Mouse (Mus musculus): ENCODE results near the gene Sept4. TPM values are rescaled to one million over a fixed set of nuclear protein-coding genes. Genes with fewer than 3 reads are reported as not detected.

The Sept4 gene
- total RNA-seq (2014; rRNA removed; ENCODE audit: low replicate concordance) (13.9 and 20.6 TPM in 2 replicates), polyA plus RNA-seq (2015; fragmentation: Nextera tagmentation; extraction: Ambion mirVana) (47.8 and 49.1 TPM in 2 replicates)

GRCm38 (mm10) chr11:87568255-87568953 lies at the start of gene Sept4:
TSS of gene Sept4 (plus strand) at chr11:87568903.
- H3K4me2 ChIP-seq (ENCODE audit: low read depth, low read length), result no peak within 1 kb of the TSS
- H3K9ac ChIP-seq (replicated peaks; ENCODE audit: low read depth, low read length), result no peak within 1 kb of the TSS
- no peaks in the 10 kb centered on the region for H3K27me3 ChIP-seq (ENCODE audit: control insufficient read depth, insufficient read depth, low read length)
- ATAC-seq (ENCODE audit: insufficient read depth, low read depth) (no peak), DNase-seq (ENCODE audit: low spot score) (no peak)
- H3K9me3 ChIP-seq (replicated peaks; ENCODE audit: control insufficient read depth, low read length), result no peaks in the 10 kb centered on the region
- no peak for TF ChIP-seq EP300 (IDR thresholded peaks at IDR 0.05; ENCODE audit: low read depth)
- TF ChIP-seq CTCF (IDR thresholded peaks at IDR 0.05; ENCODE audit: low read depth), result no peak
- H3K27ac ChIP-seq (ENCODE audit: low read depth), result no peak within 1 kb of the TSS
- peaks cover 34% of the 10 kb centered on the region for H3K4me1 ChIP-seq (ENCODE audit: control insufficient read depth, insufficient read depth)
- no peak within 1 kb of the TSS for H3K4me3 ChIP-seq (ENCODE audit: low read depth, low read length)
- WGBS, result 71% methylated on average over 7 of the region's 7 CpGs
- H3K36me3 ChIP-seq (replicated peaks; ENCODE audit: control insufficient read depth, insufficient read depth, low read length), result no peaks in the 10 kb centered on the region

DNA sequence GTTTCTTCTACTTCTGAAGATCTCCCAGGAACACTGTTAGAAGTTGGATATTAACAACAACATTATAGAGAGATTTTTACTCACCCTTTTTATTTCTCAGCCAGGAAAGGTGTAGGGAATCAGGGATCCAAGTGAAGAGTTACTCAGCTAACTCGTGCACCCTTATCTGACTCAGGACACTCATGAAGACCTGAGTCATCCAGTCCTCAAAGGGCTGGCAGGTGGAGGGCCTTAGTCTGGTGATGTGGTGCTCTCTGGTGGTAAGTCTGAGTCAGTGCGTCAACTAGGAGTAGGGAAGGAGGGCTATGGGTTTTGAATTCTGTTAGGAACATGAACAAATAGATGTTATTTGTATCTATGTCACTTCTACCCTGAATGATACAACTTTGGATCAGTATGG lies 49.4 kb upstream of the Sept4 start:
- Histone ChIP-seq H3K4me1 (ENCODE audit: control insufficient read depth, insufficient read depth) (no peaks in the 10 kb centered on the region), H3K4me3 (ENCODE audit: low read depth, low read length) (no peak overlapping the region), H3K9ac (replicated peaks; ENCODE audit: low read depth, low read length) (no peak overlapping the region), H3K36me3 (replicated peaks; ENCODE audit: control insufficient read depth, insufficient read depth, low read length) (no peaks in the 10 kb centered on the region), H3K27me3 (ENCODE audit: control insufficient read depth, insufficient read depth, low read length) (no peaks in the 10 kb centered on the region), H3K4me2 (ENCODE audit: low read depth, low read length) (no peak overlapping the region), H3K9me3 (replicated peaks; ENCODE audit: control insufficient read depth, low read length) (no peaks in the 10 kb centered on the region), H3K27ac (ENCODE audit: low read depth) (no peak overlapping the region)
- WGBS, result 3% methylated on average over 2 of the region's 2 CpGs
- ATAC-seq (ENCODE audit: insufficient read depth, low read depth) (peak; percentile 67), DNase-seq (ENCODE audit: low spot score) (peak; percentile 69)
- TF ChIP-seq EP300 (IDR thresholded peaks at IDR 0.05; ENCODE audit: low read depth) (no peak), CTCF (IDR thresholded peaks at IDR 0.05; ENCODE audit: low read depth) (peak; percentile 75)

- Histone ChIP-seq H3K4me3 (ENCODE audit: low read depth, low read length) (no peak overlapping the region), H3K9ac (replicated peaks; ENCODE audit: low read depth, low read length) (no peak overlapping the region), H3K27ac (ENCODE audit: low read depth) (no peak overlapping the region), H3K9me3 (replicated peaks; ENCODE audit: control insufficient read depth, low read length) (no peaks in the 10 kb centered on the region), H3K27me3 (ENCODE audit: control insufficient read depth, insufficient read depth, low read length) (no peaks in the 10 kb centered on the region), H3K36me3 (replicated peaks; ENCODE audit: control insufficient read depth, insufficient read depth, low read length) (no peaks in the 10 kb centered on the region), H3K4me1 (ENCODE audit: control insufficient read depth, insufficient read depth) (0 out of 2 replicates have a peak, but pooled peaks cover 4% of the 10 kb centered on the region), H3K4me2 (ENCODE audit: low read depth, low read length) (no peak overlapping the region)
- ATAC-seq (ENCODE audit: insufficient read depth, low read depth), result no peak
- no peak for DNase-seq (ENCODE audit: low spot score)
- 79% methylated on average over 5 of the region's 5 CpGs for WGBS
- no peak for TF ChIP-seq CTCF (IDR thresholded peaks at IDR 0.05; ENCODE audit: low read depth)
- TF ChIP-seq EP300 (IDR thresholded peaks at IDR 0.05; ENCODE audit: low read depth), result no peak
These were observed 45.2 kb upstream of the Sept4 start for GRCm38 (mm10) chr11:87523466-87523865.

DNA sequence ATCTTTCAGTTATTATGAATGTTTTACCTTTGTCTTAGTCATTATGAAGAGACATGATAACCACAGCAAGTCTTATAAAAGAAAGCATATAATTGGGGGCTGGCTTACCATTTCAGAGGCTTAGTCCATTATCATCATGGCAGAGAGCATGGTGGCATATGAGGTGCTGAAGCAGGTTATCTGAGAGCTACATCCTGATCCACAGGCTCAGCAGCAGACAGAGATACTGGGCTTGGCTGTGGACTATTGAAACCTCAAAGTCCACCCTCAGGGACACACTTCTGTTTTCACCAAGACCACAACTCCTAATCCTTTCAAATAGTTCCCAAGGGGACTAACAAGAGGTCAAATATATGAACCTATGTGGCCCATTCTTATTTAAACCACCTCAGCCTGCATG lies 44.7 kb upstream of the Sept4 start:
- Histone ChIP-seq H3K4me1 (ENCODE audit: control insufficient read depth, insufficient read depth) (0 out of 2 replicates have a peak, but pooled peaks cover 4% of the 10 kb centered on the region), H3K36me3 (replicated peaks; ENCODE audit: control insufficient read depth, insufficient read depth, low read length) (no peaks in the 10 kb centered on the region), H3K4me2 (ENCODE audit: low read depth, low read length) (no peak overlapping the region), H3K9me3 (replicated peaks; ENCODE audit: control insufficient read depth, low read length) (no peaks in the 10 kb centered on the region), H3K27me3 (ENCODE audit: control insufficient read depth, insufficient read depth, low read length) (no peaks in the 10 kb centered on the region), H3K4me3 (ENCODE audit: low read depth, low read length) (no peak overlapping the region), H3K27ac (ENCODE audit: low read depth) (0 out of 2 replicates have a peak overlapping the region, but pooled peaks have one; percentile 59), H3K9ac (replicated peaks; ENCODE audit: low read depth, low read length) (no peak overlapping the region)
- no peak for DNase-seq (ENCODE audit: low spot score)
- no peak for ATAC-seq (ENCODE audit: insufficient read depth, low read depth)
- no peak for TF ChIP-seq EP300 (IDR thresholded peaks at IDR 0.05; ENCODE audit: low read depth)
- no peak for TF ChIP-seq CTCF (IDR thresholded peaks at IDR 0.05; ENCODE audit: low read depth)

DNA sequence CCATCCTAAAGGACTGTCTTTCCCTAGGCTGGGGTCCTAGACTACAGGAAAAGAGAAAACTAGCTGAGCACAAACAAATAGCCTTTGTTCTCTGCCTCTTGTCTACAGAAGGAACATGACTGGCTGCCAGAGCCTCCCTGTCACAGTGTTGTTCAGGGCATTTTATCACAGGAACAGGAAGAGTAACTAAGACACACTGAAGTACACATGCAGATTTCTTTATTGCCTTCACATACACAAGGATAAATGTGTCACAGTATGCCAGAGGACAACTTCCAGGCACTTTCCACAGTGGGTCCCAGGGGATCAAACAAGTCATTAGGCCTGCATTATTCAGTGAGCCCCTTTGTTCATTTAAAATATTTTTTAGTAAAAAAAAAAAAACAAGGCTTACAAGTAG lies 43.9 kb upstream of the Sept4 start:
- Histone ChIP-seq H3K27ac (ENCODE audit: low read depth) (peak overlapping the region; percentile 59), H3K9ac (replicated peaks; ENCODE audit: low read depth, low read length) (no peak overlapping the region), H3K4me3 (ENCODE audit: low read depth, low read length) (no peak overlapping the region), H3K36me3 (replicated peaks; ENCODE audit: control insufficient read depth, insufficient read depth, low read length) (no peaks in the 10 kb centered on the region), H3K4me2 (ENCODE audit: low read depth, low read length) (no peak overlapping the region), H3K9me3 (replicated peaks; ENCODE audit: control insufficient read depth, low read length) (no peaks in the 10 kb centered on the region), H3K4me1 (ENCODE audit: control insufficient read depth, insufficient read depth) (0 out of 2 replicates have a peak, but pooled peaks cover 4% of the 10 kb centered on the region), H3K27me3 (ENCODE audit: control insufficient read depth, insufficient read depth, low read length) (no peaks in the 10 kb centered on the region)
- ATAC-seq (ENCODE audit: insufficient read depth, low read depth), result peak; percentile 64
- TF ChIP-seq CTCF (IDR thresholded peaks at IDR 0.05; ENCODE audit: low read depth), result no peak
- no peak for TF ChIP-seq EP300 (IDR thresholded peaks at IDR 0.05; ENCODE audit: low read depth)
- peak; percentile 52 for DNase-seq (ENCODE audit: low spot score)
